Mouse (Mus musculus): Measurements from ENCODE around the gene Cpb1. TPM values are rescaled to one million over a fixed set of nuclear protein-coding genes. Genes with fewer than 3 reads are reported as not detected.

Gene Cpb1
- polyA plus RNA-seq (2012; fragmentation: generic; extraction: Trizol) = not detected

DNA sequence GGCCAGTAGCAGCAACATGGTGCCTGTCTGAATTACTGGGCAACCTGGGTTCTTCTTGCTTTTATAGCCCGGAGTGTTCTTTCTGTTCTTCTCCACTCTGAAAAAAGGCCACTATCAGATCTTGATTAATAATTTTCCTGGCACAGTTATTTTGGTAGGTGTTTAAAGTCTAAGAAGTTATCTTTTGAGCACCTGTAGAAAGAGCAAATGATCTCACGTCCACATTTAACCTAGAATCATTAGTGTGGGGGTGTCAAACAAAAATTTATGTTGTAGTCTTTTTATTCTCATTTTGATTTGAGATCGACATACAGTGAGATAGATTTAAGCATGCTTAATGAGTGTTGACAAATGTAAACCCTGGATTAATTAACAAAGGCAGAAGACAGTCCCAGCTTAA is at the start of gene Cpb1:
Gene Cpb1 (minus strand): TSS at position 101 of the 400 bp plus-strand sequence.
- Histone ChIP-seq H3K27me3 (ENCODE audit: control insufficient read depth, insufficient read depth, insufficient read length) (no peaks in the 10 kb centered on the region), H3K79me2 (ENCODE audit: control insufficient read depth, insufficient read depth) (no peaks in the 10 kb centered on the region), H3ac (ENCODE audit: control insufficient read depth, insufficient read length) (no peak within 1 kb of the TSS), H3K36me3 (ENCODE audit: control insufficient read depth, insufficient read depth) (no peaks in the 10 kb centered on the region), H3K4me2 (ENCODE audit: low read depth) (no peak within 1 kb of the TSS), H3K4me3 (no peak within 1 kb of the TSS)
- no peak for TF ChIP-seq MAX (IDR thresholded peaks at IDR 0.05; ENCODE audit: low read depth)
- no peak for TF ChIP-seq POLR2A (IDR thresholded peaks at IDR 0.05; ENCODE audit: insufficient read length, low read depth)
- no peak for TF ChIP-seq MYOD1 (IDR thresholded peaks at IDR 0.05; ENCODE audit: control insufficient read depth in 1 of 3, insufficient read length in 2 of 3, low read depth in 2 of 3)
- TF ChIP-seq CEBPB (IDR thresholded peaks at IDR 0.05; ENCODE audit: insufficient read depth, poor library complexity, severe bottlenecking) = no peak
- TF ChIP-seq REST (IDR thresholded peaks at IDR 0.05; ENCODE audit: insufficient read depth, insufficient read length) = no peak
- TF ChIP-seq TCF3 (IDR thresholded peaks at IDR 0.05; ENCODE audit: insufficient read length, low read depth) = no peak
- TF ChIP-seq SRF (IDR thresholded peaks at IDR 0.05; ENCODE audit: control insufficient read depth, insufficient read length, low read depth) = no peak
- TF ChIP-seq E2F4 (IDR thresholded peaks at IDR 0.05; ENCODE audit: insufficient read depth) = no peak
- no peak for TF ChIP-seq MYOG (IDR thresholded peaks at IDR 0.05; ENCODE audit: control insufficient read depth in 1 of 3, insufficient read depth in 1 of 3, insufficient read length in 2 of 3, low read depth in 2 of 3)
- no peak for TF ChIP-seq TCF12 (IDR thresholded peaks at IDR 0.05; ENCODE audit: insufficient read depth, poor library complexity, severe bottlenecking)
- TF ChIP-seq POLR2AphosphoS2 (IDR thresholded peaks at IDR 0.05; ENCODE audit: insufficient read length, low read depth) = no peak
- TF ChIP-seq USF1 (IDR thresholded peaks at IDR 0.05; ENCODE audit: low read depth) = no peak

DNA sequence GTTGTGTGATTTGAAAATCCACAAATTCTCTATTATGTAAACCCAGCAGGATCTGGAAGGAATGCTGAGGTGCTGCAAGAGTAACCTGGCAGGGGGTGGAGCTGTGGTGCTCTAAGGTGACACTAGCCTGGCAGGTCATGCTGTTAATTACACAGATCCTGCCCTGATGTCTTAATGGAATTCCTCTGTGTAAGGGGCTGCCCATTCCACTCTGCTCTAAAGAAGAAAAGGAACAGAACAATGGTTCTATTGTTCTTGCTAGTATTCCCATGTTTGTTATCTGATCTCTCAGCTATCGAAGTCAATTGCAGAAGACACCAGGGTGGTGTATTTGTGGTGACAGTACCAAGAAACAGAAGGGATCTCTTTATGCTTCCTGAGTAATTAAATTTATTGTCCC is 41.7 kb upstream of the Cpb1 start:
- TF ChIP-seq MAX (IDR thresholded peaks at IDR 0.05; ENCODE audit: low read depth) (no peak), TCF3 (IDR thresholded peaks at IDR 0.05; ENCODE audit: insufficient read length, low read depth) (no peak), POLR2A (IDR thresholded peaks at IDR 0.05; ENCODE audit: insufficient read length, low read depth) (no peak), E2F4 (IDR thresholded peaks at IDR 0.05; ENCODE audit: insufficient read depth) (no peak), TCF12 (IDR thresholded peaks at IDR 0.05; ENCODE audit: insufficient read depth, poor library complexity, severe bottlenecking) (no peak), MYOG (IDR thresholded peaks at IDR 0.05; ENCODE audit: control insufficient read depth in 1 of 3, insufficient read depth in 1 of 3, insufficient read length in 2 of 3, low read depth in 2 of 3) (no peak), MYOD1 (IDR thresholded peaks at IDR 0.05; ENCODE audit: control insufficient read depth in 1 of 3, insufficient read length in 2 of 3, low read depth in 2 of 3) (no peak), USF1 (IDR thresholded peaks at IDR 0.05; ENCODE audit: low read depth) (no peak), REST (IDR thresholded peaks at IDR 0.05; ENCODE audit: insufficient read depth, insufficient read length) (no peak), POLR2AphosphoS2 (IDR thresholded peaks at IDR 0.05; ENCODE audit: insufficient read length, low read depth) (no peak), SRF (IDR thresholded peaks at IDR 0.05; ENCODE audit: control insufficient read depth, insufficient read length, low read depth) (no peak), CEBPB (IDR thresholded peaks at IDR 0.05; ENCODE audit: insufficient read depth, poor library complexity, severe bottlenecking) (no peak)
- Histone ChIP-seq H3K4me3 (no peak overlapping the region), H3K27me3 (ENCODE audit: control insufficient read depth, insufficient read depth, insufficient read length) (no peaks in the 10 kb centered on the region), H3ac (ENCODE audit: control insufficient read depth, insufficient read length) (no peak overlapping the region), H3K79me2 (ENCODE audit: control insufficient read depth, insufficient read depth) (no peaks in the 10 kb centered on the region), H3K36me3 (ENCODE audit: control insufficient read depth, insufficient read depth) (no peaks in the 10 kb centered on the region), H3K4me2 (ENCODE audit: low read depth) (no peak overlapping the region)

DNA sequence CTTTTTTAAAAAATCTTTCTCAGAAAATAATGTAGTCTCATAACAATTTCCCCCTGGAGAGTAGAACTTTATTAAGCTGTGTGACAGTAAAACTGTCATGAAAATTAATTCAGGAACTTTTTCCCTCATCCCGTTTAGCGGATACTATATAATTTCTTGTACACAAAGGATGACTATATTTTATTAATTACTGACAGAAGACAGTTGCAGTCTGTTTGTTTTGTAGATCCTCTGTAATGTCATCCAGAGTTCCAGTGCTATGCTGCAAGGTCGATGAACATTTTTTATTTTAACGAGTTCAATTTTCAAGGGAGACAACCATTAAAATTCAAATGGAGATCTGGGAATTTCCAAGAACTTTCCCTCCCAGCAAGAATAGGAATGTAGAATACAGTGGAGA is 33.6 kb upstream of the Cpb1 start:
- H3ac ChIP-seq (ENCODE audit: control insufficient read depth, insufficient read length) = no peak overlapping the region
- H3K36me3 ChIP-seq (ENCODE audit: control insufficient read depth, insufficient read depth) = no peaks in the 10 kb centered on the region
- H3K79me2 ChIP-seq (ENCODE audit: control insufficient read depth, insufficient read depth) = no peaks in the 10 kb centered on the region
- no peak for TF ChIP-seq CEBPB (IDR thresholded peaks at IDR 0.05; ENCODE audit: insufficient read depth, poor library complexity, severe bottlenecking)
- no peak overlapping the region for H3K4me2 ChIP-seq (ENCODE audit: low read depth)
- no peaks in the 10 kb centered on the region for H3K27me3 ChIP-seq (ENCODE audit: control insufficient read depth, insufficient read depth, insufficient read length)
- H3K4me3 ChIP-seq = no peak overlapping the region

DNA sequence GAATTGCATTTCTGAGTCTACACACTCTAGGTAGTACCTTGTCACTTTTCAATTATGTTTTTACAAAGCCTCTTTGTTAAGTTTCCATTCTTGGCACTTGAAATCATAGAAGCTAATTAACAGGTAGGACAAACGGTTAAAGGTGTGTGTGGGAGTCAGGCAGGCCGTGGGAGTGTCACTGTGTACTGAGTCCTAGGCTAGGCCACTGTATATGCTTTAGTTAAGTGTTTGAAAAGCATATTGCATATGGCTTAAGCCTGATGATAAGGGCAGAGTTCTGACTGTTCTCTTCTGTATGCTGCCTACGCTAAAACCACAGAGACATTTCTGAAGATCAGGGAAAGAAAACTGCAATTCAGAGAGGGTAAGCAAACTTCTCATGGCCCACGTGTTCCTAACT is 31.7 kb upstream of the Cpb1 start:
- H3K36me3 ChIP-seq (ENCODE audit: control insufficient read depth, insufficient read depth) = no peaks in the 10 kb centered on the region
- H3K79me2 ChIP-seq (ENCODE audit: control insufficient read depth, insufficient read depth) = no peaks in the 10 kb centered on the region
- H3K27me3 ChIP-seq (ENCODE audit: control insufficient read depth, insufficient read depth, insufficient read length) = no peaks in the 10 kb centered on the region
- H3K4me3 ChIP-seq = no peak overlapping the region
- H3K4me2 ChIP-seq (ENCODE audit: low read depth) = no peak overlapping the region
- TF ChIP-seq TCF12 (IDR thresholded peaks at IDR 0.05; ENCODE audit: insufficient read depth, poor library complexity, severe bottlenecking) (no peak), E2F4 (IDR thresholded peaks at IDR 0.05; ENCODE audit: insufficient read depth) (no peak)
- H3ac ChIP-seq (ENCODE audit: control insufficient read depth, insufficient read length) = no peak overlapping the region

DNA sequence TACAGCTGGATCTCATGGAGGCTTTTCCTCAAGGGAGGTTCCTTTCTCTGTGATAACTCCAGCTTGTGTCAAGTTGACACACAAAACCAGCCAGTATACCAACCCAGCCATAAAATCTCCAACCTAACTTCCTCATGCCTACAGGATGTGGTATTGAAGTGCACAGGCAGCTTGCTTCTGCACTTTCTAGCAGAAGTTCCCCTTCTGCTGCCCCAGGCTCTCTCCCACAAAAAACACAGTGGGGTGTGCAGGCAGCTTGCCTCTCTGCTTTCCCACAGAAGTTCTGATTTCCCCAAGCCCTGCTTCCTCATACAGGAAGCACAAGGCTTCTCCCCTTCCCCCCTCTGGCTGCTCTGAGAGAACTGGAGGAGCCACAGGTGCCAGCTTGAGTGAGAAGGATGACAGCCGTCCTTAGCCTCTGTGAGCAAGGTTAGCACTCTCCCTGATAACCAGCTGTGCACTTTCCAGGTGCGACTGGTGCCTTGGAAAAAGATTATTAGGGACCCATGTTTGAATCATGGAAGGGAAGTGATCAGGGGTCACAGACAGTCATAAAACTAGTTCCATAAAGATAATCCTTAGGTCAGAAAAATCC is 29.3 kb upstream of the Cpb1 start:
- Histone ChIP-seq H3ac (ENCODE audit: control insufficient read depth, insufficient read length) (no peak overlapping the region), H3K27me3 (ENCODE audit: control insufficient read depth, insufficient read depth, insufficient read length) (no peaks in the 10 kb centered on the region), H3K4me2 (ENCODE audit: low read depth) (no peak overlapping the region), H3K4me3 (no peak overlapping the region), H3K36me3 (ENCODE audit: control insufficient read depth, insufficient read depth) (no peaks in the 10 kb centered on the region), H3K79me2 (ENCODE audit: control insufficient read depth, insufficient read depth) (no peaks in the 10 kb centered on the region)
- TF ChIP-seq E2F4 (IDR thresholded peaks at IDR 0.05; ENCODE audit: insufficient read depth) = no peak
- TF ChIP-seq TCF3 (IDR thresholded peaks at IDR 0.05; ENCODE audit: insufficient read length, low read depth) = no peak
- TF ChIP-seq TCF12 (IDR thresholded peaks at IDR 0.05; ENCODE audit: insufficient read depth, poor library complexity, severe bottlenecking) = no peak
- TF ChIP-seq CEBPB (IDR thresholded peaks at IDR 0.05; ENCODE audit: insufficient read depth, poor library complexity, severe bottlenecking) = no peak
- TF ChIP-seq SRF (IDR thresholded peaks at IDR 0.05; ENCODE audit: control insufficient read depth, insufficient read length, low read depth) = no peak
- TF ChIP-seq MYOG (IDR thresholded peaks at IDR 0.05; ENCODE audit: control insufficient read depth in 1 of 3, insufficient read depth in 1 of 3, insufficient read length in 2 of 3, low read depth in 2 of 3) = no peak
- no peak for TF ChIP-seq REST (IDR thresholded peaks at IDR 0.05; ENCODE audit: insufficient read depth, insufficient read length)
- no peak for TF ChIP-seq POLR2AphosphoS2 (IDR thresholded peaks at IDR 0.05; ENCODE audit: insufficient read length, low read depth)
- no peak for TF ChIP-seq USF1 (IDR thresholded peaks at IDR 0.05; ENCODE audit: low read depth)
- no peak for TF ChIP-seq POLR2A (IDR thresholded peaks at IDR 0.05; ENCODE audit: insufficient read length, low read depth)
- TF ChIP-seq MAX (IDR thresholded peaks at IDR 0.05; ENCODE audit: low read depth) = no peak

Measured in myocyte (in vitro differentiated cells).